In the genomic region with DNA sequence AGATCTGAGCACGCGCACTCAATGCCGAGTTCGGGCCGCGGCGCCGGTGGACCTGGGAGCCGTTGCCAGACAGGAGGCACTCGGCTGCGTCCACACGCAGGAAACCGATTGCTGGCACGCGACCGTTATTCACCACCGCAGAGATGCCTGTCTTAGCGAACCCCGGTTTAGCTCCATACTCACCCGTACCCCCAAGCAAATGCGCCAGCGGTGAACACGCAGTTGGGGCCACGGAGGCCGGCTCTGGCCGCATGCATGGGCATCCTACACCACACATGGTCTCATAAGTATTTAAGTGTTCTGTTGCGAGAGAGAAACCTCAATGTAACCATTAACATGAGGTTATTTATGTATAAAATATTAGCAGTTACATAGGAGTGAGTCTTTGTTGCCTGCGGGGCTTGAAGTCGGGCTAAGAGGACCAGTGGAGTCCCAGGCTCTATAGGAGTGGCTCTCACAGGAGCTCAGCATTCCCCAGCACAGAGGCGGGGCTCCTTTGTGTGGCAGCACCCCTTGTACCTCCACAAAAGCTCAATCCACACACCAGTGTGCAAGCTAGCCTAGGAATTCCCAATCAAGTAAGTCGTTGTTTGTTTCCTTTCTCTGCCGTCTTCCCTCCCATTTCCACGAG, we compare ENCODE assay signal across 8 mouse cellular contexts. TPM values are rescaled to one million over a fixed set of nuclear protein-coding genes. Genes with fewer than 3 reads are reported as not detected.
DNase-seq lines count a peak whose midpoint lies in the region; ATAC-seq and TF ChIP-seq lines count a peak whose summit lies in the region.

No protein-coding gene starts in this region.

- H3K9me3 ChIP-seq in lung, embryonic 16.5 days (ENCODE audit: control insufficient read depth, low read length): no peaks in the 10 kb centered on the region
- H3K9me3 ChIP-seq in intestine, embryonic 15.5 days: no peaks in the 10 kb centered on the region
- H3K9me3 ChIP-seq in midbrain, embryonic 14.5 days (ENCODE audit: control insufficient read depth, low read length): no peaks in the 10 kb centered on the region

- H3K4me1 ChIP-seq in lung, embryonic 16.5 days (replicated peaks; ENCODE audit: control insufficient read depth, insufficient read depth, low read length): peaks cover 5% of the 10 kb centered on the region
- H3K4me1 ChIP-seq in embryonic fibroblast, embryonic 13.5 days (ENCODE audit: control insufficient read depth, insufficient read depth, low read length): no peaks in the 10 kb centered on the region
- peaks cover 26% of the 10 kb centered on the region for H3K4me1 ChIP-seq in intestine, embryonic 15.5 days (replicated peaks)
- H3K4me1 ChIP-seq in midbrain, embryonic 14.5 days (ENCODE audit: control insufficient read depth, insufficient read depth, low read length): peaks cover 10% of the 10 kb centered on the region

- H3K9ac ChIP-seq in lung, embryonic 16.5 days (ENCODE audit: low read length): no peak overlapping the region
- peak overlapping the region; percentile 46 for H3K9ac ChIP-seq in intestine, embryonic 15.5 days
- H3K9ac ChIP-seq in midbrain, embryonic 14.5 days (replicated peaks; ENCODE audit: low read length): no peak overlapping the region

- no peak for TF ChIP-seq CTCF in embryonic fibroblast, embryonic 13.5 days (IDR thresholded peaks at IDR 0.05; ENCODE audit: borderline replicate concordance, insufficient read depth, low read length)

- 1% methylated on average over 33 of the region's 33 CpGs for WGBS in lung, embryonic 16.5 days
- WGBS in intestine, embryonic 15.5 days: 5% methylated on average over 33 of the region's 33 CpGs
- WGBS in midbrain, embryonic 14.5 days: under 1% methylated on average over 33 of the region's 33 CpGs

- peak overlapping the region; percentile 38 for H3K4me3 ChIP-seq in lung, embryonic 16.5 days (ENCODE audit: low read length)
- 0 out of 2 replicates have a peak overlapping the region, but pooled peaks have one; percentile 2 for H3K4me3 ChIP-seq in embryonic fibroblast, embryonic 13.5 days (ENCODE audit: insufficient read depth, low read length)
- peak overlapping the region; percentile 44 for H3K4me3 ChIP-seq in intestine, embryonic 15.5 days (replicated peaks)
- H3K4me3 ChIP-seq in midbrain, embryonic 14.5 days (replicated peaks; ENCODE audit: low read depth, low read length): peak overlapping the region; percentile 12

- H3K27ac ChIP-seq in lung, embryonic 16.5 days (ENCODE audit: low read length): no peak overlapping the region
- no peak overlapping the region for H3K27ac ChIP-seq in embryonic fibroblast, embryonic 13.5 days (ENCODE audit: insufficient read depth, low read length)
- H3K27ac ChIP-seq in intestine, embryonic 15.5 days: no peak overlapping the region
- H3K27ac ChIP-seq in midbrain, embryonic 14.5 days (replicated peaks; ENCODE audit: low read depth, low read length): no peak overlapping the region

- H3K36me3 ChIP-seq in lung, embryonic 16.5 days (ENCODE audit: control insufficient read depth, insufficient read depth, low read length): no peaks in the 10 kb centered on the region
- no peaks in the 10 kb centered on the region for H3K36me3 ChIP-seq in intestine, embryonic 15.5 days
- H3K36me3 ChIP-seq in midbrain, embryonic 14.5 days (ENCODE audit: control insufficient read depth, insufficient read depth, low read length): no peaks in the 10 kb centered on the region

- H3K4me2 ChIP-seq in lung, embryonic 16.5 days (ENCODE audit: low read depth, low read length): peak overlapping the region; percentile 57
- H3K4me2 ChIP-seq in intestine, embryonic 15.5 days (replicated peaks): peak overlapping the region; percentile 73
- peak overlapping the region; percentile 45 for H3K4me2 ChIP-seq in midbrain, embryonic 14.5 days (ENCODE audit: low read length)

- ATAC-seq in lung, embryonic 16.5 days (ENCODE audit: low read depth): 0 out of 2 replicates have a peak, but pooled peaks have one; percentile 41
- no peak for ATAC-seq in intestine, embryonic 15.5 days
- ATAC-seq in midbrain, embryonic 14.5 days (ENCODE audit: low FRiP score, low TSS enrichment): no peak

- peaks cover 89% of the 10 kb centered on the region for H3K27me3 ChIP-seq in lung, embryonic 16.5 days (ENCODE audit: control insufficient read depth, insufficient read depth, low read depth, low read length)
- peaks cover 44% of the 10 kb centered on the region for H3K27me3 ChIP-seq in intestine, embryonic 15.5 days (replicated peaks)
- H3K27me3 ChIP-seq in midbrain, embryonic 14.5 days (ENCODE audit: control insufficient read depth, insufficient read depth, low read length): peaks cover 80% of the 10 kb centered on the region

- DNase-seq in lung, adult 18-20 months: no peak
- DNase-seq in midbrain, embryonic 14.5 days: peak; percentile 58
- DNase-seq in right cerebral cortex, postnatal 4 days: no peak
- no peak for DNase-seq in left cerebral cortex, adult 9 months (ENCODE audit: low spot score in 2 of 2)
- no peak for DNase-seq in left cerebral cortex, adult 8-10 months (ENCODE audit: low spot score in 2 of 2)

- TF ChIP-seq POLR2A in embryonic fibroblast, embryonic 13.5 days (IDR thresholded peaks at IDR 0.05; ENCODE audit: low read depth, low read length): no peak

RNA-seq across cellular contexts. Expression of a gene that starts 4.6 kb away (rescaled TPM):
- polyA plus RNA-seq in lung, embryonic 16.5 days (2015; fragmentation: Nextera tagmentation; extraction: Ambion mirVana): 0.16 and 0.23 TPM in 2 replicates
- polyA plus RNA-seq in embryonic fibroblast, embryonic 13.5 days (2011; ENCODE audit: insufficient read length, low read depth, missing spikeins): 0.40 and 0.53 TPM in 2 replicates
- 25.9 and 27.5 TPM in 2 replicates for polyA plus RNA-seq in intestine, embryonic 15.5 days (2015; fragmentation: Nextera tagmentation; extraction: Ambion mirVana)
- polyA plus RNA-seq in midbrain, embryonic 14.5 days (2014; fragmentation: Nextera tagmentation; extraction: Ambion mirVana): not detected in 2 replicates
- not detected for total RNA-seq in left cerebral cortex, adult 8-10 months (2022)

RNA-seq across cellular contexts. Expression of a gene that starts 26.6 kb away (rescaled TPM):
- 4.8 and 6.1 TPM in 2 replicates for polyA plus RNA-seq in lung, embryonic 16.5 days (2015; fragmentation: Nextera tagmentation; extraction: Ambion mirVana)
- 21.0 and 23.7 TPM in 2 replicates for polyA plus RNA-seq in embryonic fibroblast, embryonic 13.5 days (2011; ENCODE audit: insufficient read length, low read depth, missing spikeins)
- polyA plus RNA-seq in intestine, embryonic 15.5 days (2015; fragmentation: Nextera tagmentation; extraction: Ambion mirVana): 11.2 and 12.0 TPM in 2 replicates
- 12.0 and 13.1 TPM in 2 replicates for polyA plus RNA-seq in midbrain, embryonic 14.5 days (2014; fragmentation: Nextera tagmentation; extraction: Ambion mirVana)
- 10 to 100 TPM; 46.3 to 50.7 (median 49.6) TPM for total RNA-seq in left cerebral cortex, adult 8-10 months (2022)

Comparison
In these comparisons a context has a peak if more than half of its experiments do, and no peak if none do; other contexts are left out.
1. RNA of a gene that starts 4.6 kb away (polyA plus RNA-seq): 25.9 to 27.5 TPM in intestine, embryonic 15.5 days; 0.40 to 0.53 TPM in embryonic fibroblast, embryonic 13.5 days, 0.16 to 0.23 TPM in lung, embryonic 16.5 days and not detected in midbrain, embryonic 14.5 days; every median in the first group is over 10 times any median in the second.
2. Peak in every context shown above with its lines, with median percentiles within 50 percentile points of each other: H3K4me2 ChIP-seq and H3K4me3 ChIP-seq.